Mouse (Mus musculus) midbrain, postnatal 0 days (tissue): ENCODE data around the gene 2700081O15Rik. TPM values are rescaled to one million over a fixed set of nuclear protein-coding genes. Genes with fewer than 3 reads are reported as not detected.
"Not testable (repeated sequence)": the region's sequence is repeated elsewhere in the genome, so short reads cannot be mapped to it uniquely, and the experiment has no call there.

Experiments used
- ATAC-seq: fragments of 200-750 bp; cut with Nextera tagmentation; 2 replicates; pipeline ENCODE4 v1.8.0; 2017; ENCODE audit warnings: moderate number of reproducible peaks, mild to moderate bottlenecking, moderate TSS enrichment, moderate library complexity; ENCODE audit not compliant: low FRiP score
- DNase-seq: peaks from one replicate; pipeline ENCODE4 v3.0.0-alpha.2; 2015; ENCODE audit warnings: low spot score
- H3K27ac ChIP-seq: fragments of 300-500 bp; sonication (generic); 2 replicates; pipeline ENCODE4 v1.5.1; 2014; ENCODE audit warnings: low read depth, mild to moderate bottlenecking, low read length, mixed read lengths
- H3K27me3 ChIP-seq: fragments of 300-500 bp; sonication (generic); 2 replicates; pipeline ENCODE4 v1.6.1; 2014; ENCODE audit warnings: low read length, control low read depth, mixed read lengths; ENCODE audit not compliant: insufficient read depth
- H3K36me3 ChIP-seq: fragments of 300-500 bp; sonication (generic); 2 replicates; pipeline ENCODE4 v1.6.1; 2014; ENCODE audit warnings: low read length, control low read depth, mixed read lengths; ENCODE audit not compliant: insufficient read depth
- H3K4me1 ChIP-seq: fragments of 300-500 bp; sonication (generic); 2 replicates; pipeline ENCODE4 v1.6.1; 2014; ENCODE audit warnings: mild to moderate bottlenecking, control low read depth, antibody characterized with exemption, low read length, mixed read lengths; ENCODE audit not compliant: insufficient read depth
- H3K4me2 ChIP-seq: fragments of 300-500 bp; sonication (generic); 2 replicates; pipeline ENCODE4 v1.6.1; 2014; ENCODE audit warnings: low read depth, mild to moderate bottlenecking, low read length, mixed read lengths; ENCODE audit not compliant: poor library complexity, severe bottlenecking
- H3K4me3 ChIP-seq: fragments of 300-500 bp; sonication (generic); 2 replicates; pipeline ENCODE4 v1.5.1; 2014; ENCODE audit warnings: low read depth, mild to moderate bottlenecking, low read length, moderate library complexity
- H3K9ac ChIP-seq: fragments of 300-500 bp; sonication (generic); replicated peaks from 2 replicates; pipeline ENCODE4 v1.6.1; 2014; ENCODE audit warnings: mild to moderate bottlenecking, low read length, moderate library complexity, mixed read lengths; ENCODE audit not compliant: poor library complexity, severe bottlenecking
- H3K9me3 ChIP-seq: fragments of 300-500 bp; sonication (generic); 2 replicates; pipeline ENCODE4 v1.6.1; 2016; ENCODE audit warnings: low read length, control low read depth
- CTCF ChIP-seq: IDR thresholded peaks from 2 replicates; pipeline ENCODE4 v1.5.1; 2016; ENCODE audit warnings: antibody characterized with exemption, mild to moderate bottlenecking
- WGBS: fragments of 180-500 bp; shearing (Covaris S2); extraction: QIAGEN DNeasy Blood & Tissue Kit; methylation state at CpG from one replicate; pipeline ENCODE4 v1.1.7; 2014; 5-methylcytosine and 5-hydroxymethylcytosine counted together
- polyA plus RNA-seq: library from polyadenylated mRNA; unstranded; fragments of >200 nt; fragmentation: Nextera tagmentation; extraction: Ambion mirVana; gene quantifications from 2 replicates; pipeline ENCODE4 v1.2.1, GENCODE M21; 2015
- total RNA-seq: library from RNA; depleted of rRNA; stranded (reverse); fragments of >200 nt; gene quantifications from 2 replicates; pipeline ENCODE4 v1.2.3, GENCODE M21; 2014

2700081O15Rik gene
- total and polyA plus RNA-seq, 2 experiments from 2014 or later: 8.1 to 112 TPM

GRCm38 (mm10) chr19:7382248-7382902 lies 35.0 kb upstream of the 2700081O15Rik start:
- Histone ChIP-seq H3K4me1 (peaks cover 7% of the 10 kb centered on the region; the same call in 1 of the 2 replicates), H3K4me3 (peak overlapping the region; percentile 93), H3K27ac (peak overlapping the region; percentile 92), H3K36me3 (no peaks in the 10 kb centered on the region), H3K9me3 (no peaks in the 10 kb centered on the region), H3K27me3 (no peaks in the 10 kb centered on the region), H3K9ac (peak overlapping the region; percentile 87), H3K4me2 (peak overlapping the region; percentile 78)
- DNase-seq: peak; percentile 72
- under 1% methylated on average over 49 of the region's 60 CpGs for WGBS
- 0 out of 2 replicates have a peak, but pooled peaks have one; percentile 25 for TF ChIP-seq CTCF
- ATAC-seq: peak; percentile 75

DNA sequence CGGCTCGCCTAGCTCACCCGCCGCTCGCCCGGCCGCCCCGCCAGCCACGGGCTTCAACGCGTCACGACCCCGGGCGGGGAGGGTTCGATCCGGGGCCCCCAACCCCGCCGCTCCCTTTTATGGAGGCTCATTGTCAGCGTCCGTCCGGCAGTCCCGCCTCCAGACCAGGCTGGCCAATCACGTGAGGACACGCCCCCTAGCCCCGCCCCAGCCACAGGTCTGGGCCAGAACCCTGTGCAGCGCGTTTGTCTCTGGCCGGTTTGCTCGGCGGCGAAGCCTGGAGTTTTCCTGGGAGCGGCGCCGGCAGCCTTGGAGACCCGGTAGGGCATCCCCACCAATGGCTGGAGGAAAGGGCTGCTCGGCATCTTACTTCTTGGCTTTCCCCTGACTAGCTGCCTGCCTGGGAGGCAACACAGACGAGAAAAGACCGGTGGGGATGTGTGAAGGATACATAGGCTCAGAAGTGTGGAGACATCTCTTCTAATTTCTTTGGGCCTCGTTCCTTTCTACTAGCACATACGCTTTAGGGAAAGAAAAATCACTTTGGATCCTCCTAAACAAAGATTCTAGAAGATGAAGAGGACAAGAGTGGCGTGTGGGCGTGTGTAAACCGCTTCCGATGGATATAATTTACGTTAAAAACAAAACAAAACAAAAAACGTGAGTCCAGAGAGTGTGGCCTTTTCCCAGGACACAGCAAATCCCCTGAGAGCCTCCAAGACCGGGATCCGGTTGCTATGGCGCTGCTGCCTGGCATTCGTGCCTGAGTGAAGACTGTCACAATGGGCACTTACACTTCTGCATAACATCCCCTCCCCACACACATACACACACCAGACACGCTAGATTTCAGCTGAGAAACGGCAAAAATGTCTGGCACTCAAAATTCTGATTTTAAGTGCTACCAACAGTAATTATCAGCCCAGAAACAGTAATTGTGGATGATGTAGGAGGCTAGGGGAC lies 34.2 kb upstream of the 2700081O15Rik start, which contains the start of gene Spindoc:
Gene Spindoc (minus strand): TSS at position 92 of the 963 bp plus-strand sequence.
- Histone ChIP-seq H3K36me3 (no peaks in the 10 kb centered on the region), H3K27ac (peak within 1 kb of the TSS; percentile 92), H3K4me3 (peak within 1 kb of the TSS; percentile 93), H3K9me3 (no peaks in the 10 kb centered on the region), H3K27me3 (no peaks in the 10 kb centered on the region), H3K4me2 (peak within 1 kb of the TSS; percentile 78), H3K4me1 (peaks cover 7% of the 10 kb centered on the region; the same call in 1 of the 2 replicates), H3K9ac (peak within 1 kb of the TSS; percentile 87)
- DNase-seq (peak; percentile 98), ATAC-seq (peak; percentile 98)
- under 1% methylated on average over 44 of the region's 52 CpGs for WGBS
- TF ChIP-seq CTCF: no peak; the same call in 1 of the 2 replicates

- peaks cover 6% of the 10 kb centered on the region; the same call in 1 of the 2 replicates for H3K4me1 ChIP-seq
- no peak overlapping the region for H3K4me2 ChIP-seq
- H3K9me3 ChIP-seq: no peaks in the 10 kb centered on the region
- H3K4me3 ChIP-seq: no peak overlapping the region
- no peaks in the 10 kb centered on the region for H3K27me3 ChIP-seq
- ATAC-seq: no peak
- H3K36me3 ChIP-seq: no peaks in the 10 kb centered on the region
- H3K27ac ChIP-seq: no peak overlapping the region
- TF ChIP-seq CTCF: no peak
- no peak overlapping the region for H3K9ac ChIP-seq
- no peak for DNase-seq
- WGBS: 26% methylated on average over 2 of the region's 2 CpGs
These were observed 31.4 kb upstream of the 2700081O15Rik start for GRCm38 (mm10) chr19:7386042-7386441.

DNA sequence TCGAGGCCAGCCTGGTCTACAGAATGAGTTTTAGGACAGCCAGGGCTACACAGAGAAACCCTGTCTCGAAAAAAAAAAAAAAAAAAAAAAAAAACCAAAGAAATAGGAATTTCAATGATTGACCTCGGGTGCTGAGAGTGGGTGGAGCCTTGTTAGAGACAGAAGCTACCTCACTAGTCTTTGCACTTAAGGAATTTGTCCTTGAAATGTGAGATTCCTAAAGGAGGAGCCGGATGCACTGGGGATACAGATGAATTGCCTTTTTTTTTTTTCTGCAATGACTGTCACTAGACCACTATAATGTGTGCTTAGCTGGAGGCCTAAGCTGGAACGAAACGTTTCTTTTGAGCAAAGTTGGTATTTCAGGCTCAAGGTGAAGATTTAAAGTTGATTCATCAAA lies 28.9 kb upstream of the 2700081O15Rik start:
- H3K27me3 ChIP-seq: no peaks in the 10 kb centered on the region
- DNase-seq (no peak), ATAC-seq (no peak)
- 91% methylated on average over 6 of the region's 6 CpGs for WGBS
- no peak overlapping the region for H3K27ac ChIP-seq
- no peak overlapping the region for H3K9ac ChIP-seq
- no peaks in the 10 kb centered on the region for H3K36me3 ChIP-seq
- no peak for TF ChIP-seq CTCF
- H3K4me3 ChIP-seq: no peak overlapping the region
- no peaks in the 10 kb centered on the region; the same call in 1 of the 2 replicates for H3K4me1 ChIP-seq
- no peak overlapping the region for H3K4me2 ChIP-seq
- no peaks in the 10 kb centered on the region for H3K9me3 ChIP-seq

DNA sequence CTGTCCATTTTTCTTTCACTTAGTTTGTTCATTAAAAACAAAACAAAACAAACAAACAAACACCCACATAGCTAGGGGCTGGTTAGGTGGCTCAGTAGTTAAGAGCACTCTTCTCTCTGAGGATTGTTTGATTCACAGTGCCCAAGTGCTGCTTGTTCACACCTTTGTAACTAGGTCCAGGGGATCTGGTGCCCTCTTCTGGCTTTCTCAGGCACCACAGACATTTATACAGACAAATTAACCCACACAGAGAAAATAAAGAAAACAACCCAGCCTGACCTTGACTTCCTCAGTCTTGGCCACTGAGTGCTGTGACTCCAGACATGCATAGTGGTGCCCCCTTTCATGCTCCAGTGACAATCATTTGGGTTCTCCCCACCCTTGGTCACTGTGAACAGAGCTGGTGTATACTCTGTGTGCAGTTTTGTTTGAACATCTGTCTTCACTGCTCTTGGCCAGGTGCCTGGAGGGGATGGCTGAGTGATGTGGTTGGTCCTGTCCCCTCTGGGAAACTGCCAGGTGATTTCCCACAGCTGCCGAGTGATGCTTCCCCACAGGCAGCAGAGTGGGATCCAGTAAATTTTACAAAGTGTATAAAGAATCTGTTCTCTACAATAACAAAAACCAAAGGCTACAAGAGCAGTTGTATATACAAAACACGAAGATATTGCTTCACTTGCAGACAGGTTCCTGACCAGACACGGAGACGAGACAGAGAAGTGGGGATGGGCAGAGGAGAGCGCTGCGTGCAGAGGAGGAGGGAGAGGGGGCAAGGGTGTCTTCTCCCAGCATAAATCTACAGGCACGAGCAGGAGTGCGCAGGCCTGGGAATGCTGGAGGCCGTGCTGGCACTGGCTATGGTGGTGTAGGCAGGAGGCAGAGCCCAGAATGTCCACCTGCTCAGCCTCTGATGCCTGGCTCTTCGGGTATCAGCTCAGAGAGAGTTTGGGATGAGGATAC lies 20.3 kb upstream of the 2700081O15Rik start:
- peak; percentile 50 for TF ChIP-seq CTCF

GRCm38 (mm10) chr19:7398898-7399297 lies 18.5 kb upstream of the 2700081O15Rik start:
- not testable (repeated sequence) for H3K36me3 ChIP-seq, H3K9ac ChIP-seq, H3K9me3 ChIP-seq, DNase-seq, H3K4me2 ChIP-seq, H3K27me3 ChIP-seq, H3K27ac ChIP-seq, H3K4me3 ChIP-seq, H3K4me1 ChIP-seq, ATAC-seq
- 43% methylated on average over 24 of the region's 24 CpGs for WGBS

More for the DNA sequence above, 20.3 kb upstream of the 2700081O15Rik start:
- DNase-seq: peak; percentile 30
- H3K9me3 ChIP-seq, H3K4me1 ChIP-seq, H3K9ac ChIP-seq, H3K36me3 ChIP-seq, H3K27ac ChIP-seq, H3K4me2 ChIP-seq, H3K4me3 ChIP-seq, ATAC-seq, H3K27me3 ChIP-seq: not testable (repeated sequence)
- 85% methylated on average over 7 of the region's 10 CpGs for WGBS
